Mouse (Mus musculus) liver, embryonic 14.5 days (tissue): ENCODE results near the gene Cd101. TPM values are rescaled to one million over a fixed set of nuclear protein-coding genes. Genes with fewer than 3 reads are reported as not detected.

Experiments
- ATAC-seq: fragments of 200-750 bp; cut with Nextera tagmentation; 2 replicates; pipeline ENCODE4 v1.8.0; 2017; ENCODE audit warnings: moderate number of reproducible peaks, mild to moderate bottlenecking, moderate library complexity; ENCODE audit not compliant: insufficient read depth
- DNase-seq, 3 experiments: peaks; one replicate each; pipeline ENCODE4 v3.0.0-alpha.2; 2012 to 2013; ENCODE audit warnings: low read depth in 3 of 3, low spot score in 3 of 3
- H3K27ac ChIP-seq: fragments of 300-500 bp; sonication (generic); 2 replicates; pipeline ENCODE4 v1.5.1; 2014; ENCODE audit warnings: moderate library complexity, mild to moderate bottlenecking, control low read depth, inconsistent platforms
- H3K27me3 ChIP-seq: fragments of 300-500 bp; sonication (generic); 2 replicates; pipeline ENCODE4 v1.6.1; 2014; ENCODE audit warnings: mild to moderate bottlenecking, low read length, moderate library complexity; ENCODE audit not compliant: control insufficient read depth, insufficient read depth
- H3K36me3 ChIP-seq: fragments of 300-500 bp; sonication (generic); replicated peaks from 2 replicates; pipeline ENCODE4 v1.6.1; 2014; ENCODE audit warnings: low read depth; ENCODE audit not compliant: control insufficient read depth, insufficient read depth
- H3K4me1 ChIP-seq, 2 experiments: fragments of 200-500 bp in 1 of 2; fragments of 300-500 bp in 1 of 2; sonication (generic) in 1 of 2; replicated peaks; 2 replicates each; pipeline ENCODE4 v1.6.1; 2012 to 2014; ENCODE audit warnings: antibody characterized with exemption in 1 of 2, inconsistent platforms in 1 of 2, low read length in 1 of 2; ENCODE audit not compliant: control insufficient read depth in 2 of 2, insufficient read depth in 2 of 2
- H3K4me2 ChIP-seq: fragments of 300-500 bp; sonication (generic); 2 replicates; pipeline ENCODE4 v1.6.1; 2014; ENCODE audit warnings: low read depth, mild to moderate bottlenecking, control low read depth, moderate library complexity
- H3K4me3 ChIP-seq, 2 experiments: fragments of 200-500 bp in 1 of 2; fragments of 300-500 bp in 1 of 2; sonication (generic) in 1 of 2; 2 replicates each; pipeline ENCODE4 v1.5.1; 2012 to 2014; ENCODE audit warnings: low read depth in 2 of 2, low read length in 2 of 2, mild to moderate bottlenecking in 2 of 2, control low read depth in 1 of 2, inconsistent platforms in 1 of 2, moderate library complexity in 1 of 2; ENCODE audit not compliant: insufficient read depth in 1 of 2
- H3K9ac ChIP-seq: fragments of 300-500 bp; sonication (generic); replicated peaks from 2 replicates; pipeline ENCODE4 v1.6.1; 2014; ENCODE audit warnings: mild to moderate bottlenecking, control low read depth, moderate library complexity
- H3K9me3 ChIP-seq: fragments of 300-500 bp; sonication (generic); 2 replicates; pipeline ENCODE4 v1.6.1; 2016; ENCODE audit warnings: low read length, mixed read lengths; ENCODE audit not compliant: control insufficient read depth
- CTCF ChIP-seq: IDR thresholded peaks from 2 replicates; pipeline ENCODE4 v1.5.1; 2016; ENCODE audit warnings: antibody characterized with exemption, low read depth, control low read depth
- EP300 ChIP-seq: IDR thresholded peaks from 2 replicates; pipeline ENCODE4 v1.6.1; 2016; ENCODE audit warnings: antibody characterized with exemption, low read depth
- WGBS: fragments of 180-500 bp; shearing (Covaris S2); extraction: QIAGEN DNeasy Blood & Tissue Kit; methylation state at CpG from one replicate; pipeline ENCODE4 v1.1.7; 2014; ENCODE audit not compliant: insufficient replicate concordance; 5-methylcytosine and 5-hydroxymethylcytosine counted together
- polyA plus RNA-seq, 2 experiments: library from polyadenylated mRNA; depleted of rRNA in 1 of 2; stranded (reverse) in 1 of 2; unstranded in 1 of 2; fragments of >200 nt; fragmentation: Nextera tagmentation in 1 of 2; extraction: Ambion mirVana in 1 of 2; gene quantifications; 2 replicates each; pipeline versions ENCODE4 v1.2.1 to v1.2.3; 2012 to 2014

Cd101 gene
- polyA plus RNA-seq, 2 experiments = 0.02 to 0.03 TPM

GRCm38 (mm10) chr3:101068701-101069100 is 39.3 kb upstream of the Cd101 start:
- DNase-seq = no peak
- Histone ChIP-seq H3K4me2 (no peak overlapping the region), H3K9ac (no peak overlapping the region), H3K27me3 (no peaks in the 10 kb centered on the region), H3K4me3 (no peak overlapping the region), H3K27ac (no peak overlapping the region), H3K4me1 (no peaks in the 10 kb centered on the region), H3K9me3 (no peaks in the 10 kb centered on the region), H3K36me3 (no peaks in the 10 kb centered on the region)
- no peak for ATAC-seq
- no peak for TF ChIP-seq CTCF
- WGBS = 52% methylated on average over 5 of the region's 5 CpGs

GRCm38 (mm10) chr3:101066175-101066574 is 36.8 kb upstream of the Cd101 start:
- H3K4me2 ChIP-seq = no peak overlapping the region
- no peak for DNase-seq
- 71% methylated on average over 6 of the region's 6 CpGs for WGBS

DNA sequence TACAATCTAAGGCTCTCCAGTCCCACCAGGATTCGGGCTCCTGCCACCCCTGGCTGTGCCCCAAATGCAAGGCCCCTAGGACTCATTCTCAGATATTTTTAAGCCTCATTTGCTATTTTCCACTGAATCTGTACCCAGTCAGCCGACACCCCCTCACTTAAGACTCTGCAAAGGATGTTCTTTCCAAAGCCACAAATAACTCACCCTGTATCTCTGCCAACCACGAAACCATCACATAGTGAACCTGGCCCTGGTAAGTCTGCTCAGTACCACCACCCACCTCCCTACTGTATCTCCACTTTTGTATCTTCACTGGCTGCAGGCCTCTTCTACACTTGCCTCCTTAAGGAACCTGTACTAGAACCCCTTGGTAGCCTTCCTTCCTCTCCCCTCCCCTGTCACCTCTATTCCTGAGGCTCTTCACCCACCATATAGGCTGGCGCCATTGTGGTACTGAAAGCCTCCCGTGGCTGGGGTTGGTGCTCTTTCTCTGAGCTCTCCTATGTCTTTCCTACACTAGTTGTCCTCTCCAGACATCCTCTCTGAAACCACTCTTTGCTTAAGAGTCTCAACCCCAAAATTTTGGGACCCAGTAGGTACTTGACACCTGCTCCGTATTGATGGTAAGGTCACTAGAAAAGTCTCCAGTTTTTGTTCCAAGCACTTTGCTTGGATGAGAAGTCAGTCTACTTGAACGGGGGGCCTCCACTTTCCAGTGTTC is 32.7 kb upstream of the Cd101 start:
- TF ChIP-seq CTCF (no peak), EP300 (no peak)
- H3K36me3 ChIP-seq = no peaks in the 10 kb centered on the region
- ATAC-seq = no peak

More at GRCm38 (mm10) chr3:101066175-101066574, 36.8 kb upstream of the Cd101 start:
- no peak for ATAC-seq
- Histone ChIP-seq H3K27me3 (no peaks in the 10 kb centered on the region), H3K36me3 (no peaks in the 10 kb centered on the region), H3K9ac (no peak overlapping the region), H3K4me3 (no peak overlapping the region), H3K9me3 (no peaks in the 10 kb centered on the region), H3K4me1 (no peaks in the 10 kb centered on the region), H3K27ac (no peak overlapping the region)
- TF ChIP-seq EP300 = no peak
- no peak for TF ChIP-seq CTCF

GRCm38 (mm10) chr3:101059214-101059613 is 29.9 kb upstream of the Cd101 start:
- no peak overlapping the region for H3K4me3 ChIP-seq
- peaks cover 0 to 7% of the 10 kb centered on the region in 2 experiments; a peak in 1 of 4 replicates for H3K4me1 ChIP-seq
- H3K27ac ChIP-seq = no peak overlapping the region
- no peaks in the 10 kb centered on the region for H3K36me3 ChIP-seq
- H3K4me2 ChIP-seq = no peak overlapping the region
- ATAC-seq (no peak), DNase-seq (no peak)
- no peaks in the 10 kb centered on the region for H3K27me3 ChIP-seq
- no peak overlapping the region for H3K9ac ChIP-seq
- no peaks in the 10 kb centered on the region for H3K9me3 ChIP-seq
- TF ChIP-seq EP300 (no peak), CTCF (no peak)
- 38% methylated on average over 4 of the region's 4 CpGs for WGBS

More for the DNA sequence above, 32.7 kb upstream of the Cd101 start:
- DNase-seq = no peak
- Histone ChIP-seq H3K4me3 (no peak overlapping the region), H3K27ac (no peak overlapping the region), H3K4me2 (no peak overlapping the region), H3K27me3 (no peaks in the 10 kb centered on the region), H3K9me3 (no peaks in the 10 kb centered on the region), H3K9ac (no peak overlapping the region), H3K4me1 (peaks cover 0 to 7% of the 10 kb centered on the region in 2 experiments; a peak in 1 of 4 replicates)
- WGBS = 60% methylated on average over 7 of the region's 7 CpGs

GRCm38 (mm10) chr3:101058203-101058602 is 28.8 kb upstream of the Cd101 start:
- H3K27ac ChIP-seq = no peak overlapping the region
- H3K27me3 ChIP-seq = no peaks in the 10 kb centered on the region
- TF ChIP-seq EP300 = no peak
- TF ChIP-seq CTCF = no peak
- DNase-seq (peak; percentile 1 to 5 (median 3)), ATAC-seq (no peak)
- 26% methylated on average over 2 of the region's 2 CpGs for WGBS
- H3K4me1 ChIP-seq = peaks cover 0 to 7% of the 10 kb centered on the region in 2 experiments; a peak in 1 of 4 replicates
- no peaks in the 10 kb centered on the region for H3K36me3 ChIP-seq
- no peak overlapping the region for H3K4me3 ChIP-seq
- no peak overlapping the region for H3K4me2 ChIP-seq
- no peaks in the 10 kb centered on the region for H3K9me3 ChIP-seq
- H3K9ac ChIP-seq = no peak overlapping the region
